Mouse (Mus musculus) C2C12 (cell line): ENCODE measurements around the gene Serpinb12.

Source experiments
- CEBPB ChIP-seq: IDR thresholded peaks from one replicate; pipeline ENCODE4 v1.6.1; 2011; ENCODE audit warnings: low read depth, mild to moderate bottlenecking, control low read depth, moderate library complexity
- CTCF ChIP-seq: IDR thresholded peaks from one replicate; pipeline ENCODE4 v1.5.1; 2011; ENCODE audit not compliant: control insufficient read depth, insufficient read depth, insufficient read length
- FOSL1 ChIP-seq: IDR thresholded peaks from one replicate; pipeline ENCODE4 v1.8.0; 2011; ENCODE audit warnings: mild to moderate bottlenecking, low read length; ENCODE audit not compliant: poor library complexity, insufficient read depth, severe bottlenecking
- MYOD1 ChIP-seq: IDR thresholded peaks from one replicate; pipeline ENCODE4 v1.6.1; 2011; ENCODE audit warnings: low read depth; ENCODE audit not compliant: control insufficient read depth, insufficient read length

DNA sequence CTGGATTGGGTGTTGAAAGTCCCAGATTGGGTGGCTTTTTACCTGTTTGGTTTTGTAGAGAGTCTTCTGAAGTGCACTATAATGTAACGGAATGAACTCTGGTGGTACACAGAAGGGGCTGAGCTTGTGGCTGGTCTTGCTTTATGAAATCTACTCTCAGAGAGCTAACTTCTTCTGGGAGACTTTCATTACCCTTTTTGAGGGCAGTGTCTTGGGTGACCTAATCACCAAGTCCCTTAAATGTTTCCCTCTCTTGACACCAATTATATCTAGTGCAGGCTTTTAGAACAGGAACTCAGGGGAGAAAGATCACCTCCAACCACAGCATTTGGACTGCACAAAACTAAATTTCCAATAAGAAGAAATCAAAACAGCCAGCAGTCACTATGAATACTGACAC lies 48.8 kb downstream of the Serpinb12 start:
- TF ChIP-seq CTCF = no peak
- TF ChIP-seq CEBPB = no peak
- TF ChIP-seq FOSL1 = no peak
- no peak for TF ChIP-seq MYOD1
